Mouse (Mus musculus) kidney, adult 2 months (tissue): ENCODE measurements at regions not wholly inside any gene's neighbourhood (a gene's known extent, or its start where the extent isn't known, plus 50 kb on each side); places are given as distances from the start of the nearest gene placed in this dataset.

Source experiments
- CTCF ChIP-seq: fragments of 200-500 bp; conservative IDR thresholded peaks from 2 replicates; pipeline ENCODE4 v1.5.1; 2011; ENCODE audit warnings: low read depth, mild to moderate bottlenecking, control low read depth, low read length, moderate library complexity, mixed read lengths; ENCODE audit not compliant: insufficient read depth, insufficient read length
- POLR2A ChIP-seq: fragments of 200-500 bp; IDR thresholded peaks from one replicate; pipeline ENCODE4 v1.6.1; 2011; ENCODE audit warnings: low read depth, low read length, control low read depth

DNA sequence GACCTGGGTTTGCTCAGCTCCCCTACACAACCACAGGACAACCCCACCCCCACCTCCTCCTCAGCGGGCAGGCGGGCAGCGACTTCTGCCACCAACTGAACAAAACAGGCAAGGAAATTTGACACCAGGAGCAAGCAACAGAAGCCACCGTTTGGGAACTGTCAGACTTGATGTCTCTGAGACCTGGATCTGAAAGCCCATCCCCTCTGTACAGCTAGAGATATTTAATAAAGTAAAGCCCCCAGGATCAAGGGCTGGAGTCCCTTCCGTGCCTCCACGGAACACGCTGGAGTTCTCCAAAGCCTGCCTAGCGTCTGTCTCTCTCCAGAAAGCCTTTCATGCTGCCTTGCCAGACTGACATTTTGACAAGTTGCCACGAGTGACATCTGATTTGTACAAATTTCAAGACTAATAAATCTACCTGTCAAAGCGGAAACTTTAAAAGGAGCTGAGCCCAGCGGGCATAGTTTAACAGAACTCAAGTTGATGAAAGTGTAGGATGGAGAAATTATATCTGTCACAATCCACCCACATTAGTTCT is 168.9 kb upstream of the Zfp703 start:
- TF ChIP-seq CTCF = no peak
- TF ChIP-seq POLR2A = no peak
